ENCODE assay signal across 25 mouse cellular contexts in genomic region chr9:37200414-37200813, GRCm38 (mm10).
"Had no signal": no experiment of that assay in that cellular context is flagged by ENCODE, and none has a peak within 500 bp of the region (broad histone marks: within the 10 kb centered on the region; RNA-seq: fewer than 3 reads in every experiment).

No protein-coding gene starts in this region.

- H3K9ac ChIP-seq: intestine, embryonic 15.5 days; kidney, embryonic 15.5 days; limb, embryonic 12.5 days; limb, embryonic 15.5 days; liver, embryonic 14.5 days; liver, postnatal 0 days; midbrain, embryonic 13.5 days; neural tube, embryonic 12.5 days; neural tube, embryonic 15.5 days had no signal

- ATAC-seq: intestine, embryonic 15.5 days; liver, postnatal 0 days; midbrain, embryonic 13.5 days; midbrain, embryonic 16.5 days had no signal

- H3K27ac ChIP-seq: intestine, embryonic 15.5 days; kidney, embryonic 15.5 days; limb, embryonic 12.5 days; limb, embryonic 15.5 days; liver, embryonic 14.5 days; midbrain, embryonic 10.5 days; midbrain, embryonic 13.5 days; neural tube, embryonic 12.5 days; neural tube, embryonic 15.5 days; stomach, postnatal 0 days had no signal

- H3K36me3 ChIP-seq: intestine, embryonic 15.5 days; kidney, embryonic 15.5 days; limb, embryonic 12.5 days; limb, embryonic 15.5 days; midbrain, embryonic 10.5 days; midbrain, embryonic 13.5 days; neural tube, embryonic 12.5 days; neural tube, embryonic 15.5 days had no signal

- H3K27me3 ChIP-seq: intestine, embryonic 15.5 days; kidney, embryonic 15.5 days; midbrain, embryonic 13.5 days; neural tube, embryonic 12.5 days; neural tube, embryonic 15.5 days had no signal

- DNase-seq: kidney, adult 11 months; kidney, adult 8-10 months; kidney, postnatal 10 days; kidney, postnatal 36 days; left cerebral cortex, postnatal 4 days; liver, postnatal 0 days; right cerebral cortex, adult 18-20 months; right cerebral cortex, postnatal 14 days; right cerebral cortex, postnatal 4 days; thymus, adult 2 months; thymus, postnatal 14 days; thymus, postnatal 4 days had no signal

- H3K4me1 ChIP-seq: intestine, embryonic 15.5 days; limb, embryonic 12.5 days; limb, embryonic 15.5 days; megakaryocyte, embryonic 14.5 days; neural tube, embryonic 12.5 days; neural tube, embryonic 15.5 days had no signal

- H3K9me3 ChIP-seq: intestine, embryonic 15.5 days; kidney, embryonic 15.5 days; limb, embryonic 12.5 days; limb, embryonic 15.5 days; megakaryocyte, embryonic 14.5 days; midbrain, embryonic 10.5 days; midbrain, embryonic 13.5 days; neural tube, embryonic 12.5 days; neural tube, embryonic 15.5 days had no signal

- H3K4me3 ChIP-seq: intestine, embryonic 15.5 days; kidney, embryonic 15.5 days; limb, embryonic 12.5 days; limb, embryonic 15.5 days; megakaryocyte, embryonic 14.5 days; midbrain, embryonic 10.5 days; midbrain, embryonic 13.5 days; neural tube, embryonic 12.5 days; neural tube, embryonic 15.5 days had no signal

- H3K4me2 ChIP-seq: intestine, embryonic 15.5 days; kidney, embryonic 15.5 days; limb, embryonic 12.5 days; limb, embryonic 15.5 days; liver, embryonic 11.5 days; midbrain, embryonic 13.5 days; neural tube, embryonic 12.5 days; neural tube, embryonic 15.5 days had no signal
